Mouse (Mus musculus) testis, adult 2 months (tissue): ENCODE data around the gene Efcc1.

ENCODE experiments used
- CTCF ChIP-seq: fragments of 200-500 bp; IDR thresholded peaks from 2 replicates; pipeline ENCODE4 v1.5.1; 2012; ENCODE audit warnings: low read depth, mild to moderate bottlenecking, inconsistent platforms, low read length, moderate library complexity; ENCODE audit not compliant: control insufficient read depth, insufficient read depth, insufficient replicate concordance
- POLR2A ChIP-seq: fragments of 200-500 bp; IDR thresholded peaks from 2 replicates; pipeline ENCODE4 v1.6.1; 2012; ENCODE audit warnings: low read depth, mild to moderate bottlenecking, inconsistent platforms, low read length, moderate library complexity; ENCODE audit not compliant: control insufficient read depth

GRCm38 (mm10) chr6:87789791-87790190 lies 59.1 kb downstream of the Efcc1 start:
- TF ChIP-seq CTCF = no peak
- no peak for TF ChIP-seq POLR2A
